Mouse (Mus musculus): ENCODE data around the gene Rnaseh2b. TPM values are rescaled to one million over a fixed set of nuclear protein-coding genes. Genes with fewer than 3 reads are reported as not detected.
A peak's percentile ranks its signal among the peaks of the same experiment; 100 is the strongest.

Rnaseh2b gene
- 70.7 and 72.6 TPM in 2 replicates for total RNA-seq (2017)

DNA sequence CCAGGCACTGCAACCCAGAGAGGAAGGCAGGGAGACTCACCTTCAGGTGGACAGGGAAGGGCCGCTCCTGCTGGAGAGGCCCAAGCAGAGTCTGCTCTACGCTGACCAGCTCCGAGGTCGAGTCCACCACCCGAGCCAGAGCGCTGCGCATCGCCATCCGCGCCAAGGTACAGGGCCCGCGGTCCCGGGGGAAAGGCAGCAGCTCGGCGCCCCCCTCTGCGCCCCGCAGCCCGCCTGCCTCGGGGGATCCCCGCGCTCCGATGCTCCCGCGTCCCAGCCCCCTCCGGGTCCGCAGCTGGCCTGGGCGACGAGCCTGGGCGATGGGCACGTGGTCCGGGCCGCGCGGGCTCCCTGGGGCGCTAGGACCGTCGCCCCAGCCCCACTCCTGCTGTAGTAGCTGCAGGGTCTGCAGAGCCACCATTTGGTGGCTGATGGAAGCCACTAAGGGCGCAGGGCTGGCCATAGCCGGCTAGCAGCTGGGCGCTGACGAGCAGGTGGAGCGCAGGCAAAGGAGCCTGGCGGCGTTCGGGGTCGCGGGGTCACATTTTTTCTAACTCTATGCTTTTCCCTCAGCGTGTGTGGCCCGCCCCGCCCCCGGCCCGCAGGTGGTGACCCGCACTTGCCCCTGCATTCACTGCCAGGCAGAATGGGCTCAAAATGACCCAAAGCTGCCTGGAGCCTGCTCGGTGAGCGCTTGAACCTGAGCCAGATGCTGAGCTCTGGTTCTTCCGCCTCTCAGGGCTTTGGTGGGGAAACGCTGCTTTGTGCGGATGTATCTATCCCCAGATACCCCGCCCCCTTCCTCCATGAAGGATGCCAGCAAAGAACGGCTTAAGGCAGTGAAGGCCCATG, at the start of gene Rnaseh2b, which contains the start of gene Dleu7:
TSS of gene Rnaseh2b (plus strand) at position 102 of the 852 bp plus-strand sequence.
TSS of gene Dleu7 (minus strand) at position 560 of the 852 bp plus-strand sequence.
- ATAC-seq (replicated peaks; ENCODE audit: low read depth, poor library complexity, severe bottlenecking), result peak; percentile 71

DNA sequence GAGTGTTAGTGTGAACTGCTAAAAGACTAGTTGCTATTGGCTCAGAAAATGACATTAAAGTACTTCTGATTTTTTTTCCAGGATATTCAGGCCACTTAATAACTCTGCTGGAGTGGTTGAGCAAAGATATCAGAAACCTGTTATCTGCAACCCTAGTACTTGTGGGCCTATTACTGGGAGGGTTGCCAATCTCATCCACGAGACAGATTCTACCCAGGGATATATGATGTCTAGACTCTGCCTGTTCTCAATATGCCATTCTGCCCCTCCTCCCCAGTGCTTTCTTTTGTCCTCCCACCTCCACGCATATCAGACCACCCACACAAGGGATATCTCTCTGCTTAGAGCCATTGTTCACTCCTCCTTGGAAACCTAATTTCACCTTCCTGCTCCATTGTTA, 48.9 kb upstream of the Rnaseh2b start:
- ATAC-seq (replicated peaks; ENCODE audit: low read depth, poor library complexity, severe bottlenecking), result no peak

DNA sequence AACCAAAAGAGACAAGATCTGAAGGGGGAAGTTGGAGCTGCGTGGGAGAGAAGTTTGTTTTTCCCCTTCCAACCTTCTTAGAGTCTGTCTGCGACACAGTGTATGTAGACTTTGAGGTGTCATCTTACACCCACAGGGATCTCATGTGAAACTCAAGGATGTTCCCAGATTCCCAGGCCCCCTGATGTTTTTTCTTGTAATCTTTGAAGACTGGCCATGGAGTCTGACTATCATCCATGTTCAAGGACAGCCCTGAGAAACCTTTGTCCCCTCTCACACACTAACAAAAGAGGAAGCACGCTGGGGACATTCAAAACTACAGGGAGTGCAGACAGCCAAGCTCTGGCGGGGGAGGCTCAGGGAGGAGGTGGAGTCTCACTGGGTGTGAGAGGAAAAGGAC, 46.8 kb upstream of the Rnaseh2b start:
- peak; percentile 89 for ATAC-seq (replicated peaks; ENCODE audit: low read depth, poor library complexity, severe bottlenecking)

DNA sequence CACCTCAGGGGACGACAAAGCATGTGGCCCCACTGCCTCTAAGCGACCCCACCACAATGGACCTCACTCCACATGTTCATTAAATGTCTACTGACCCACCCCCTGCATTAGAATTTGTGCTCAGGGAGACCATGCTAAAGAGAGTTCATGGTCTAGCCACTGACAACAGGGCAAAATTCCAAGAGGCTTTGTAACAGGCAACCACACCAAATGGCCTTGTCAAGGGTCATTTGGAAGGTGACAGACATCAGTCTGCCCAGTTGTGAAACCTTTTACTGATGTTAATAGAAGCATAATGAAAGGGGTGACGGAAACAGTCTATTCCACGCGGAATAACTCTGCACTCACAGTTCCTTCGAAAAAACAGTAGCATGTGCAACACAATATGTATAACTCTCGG, 44.0 kb upstream of the Rnaseh2b start:
- ATAC-seq (replicated peaks; ENCODE audit: low read depth, poor library complexity, severe bottlenecking), result no peak

DNA sequence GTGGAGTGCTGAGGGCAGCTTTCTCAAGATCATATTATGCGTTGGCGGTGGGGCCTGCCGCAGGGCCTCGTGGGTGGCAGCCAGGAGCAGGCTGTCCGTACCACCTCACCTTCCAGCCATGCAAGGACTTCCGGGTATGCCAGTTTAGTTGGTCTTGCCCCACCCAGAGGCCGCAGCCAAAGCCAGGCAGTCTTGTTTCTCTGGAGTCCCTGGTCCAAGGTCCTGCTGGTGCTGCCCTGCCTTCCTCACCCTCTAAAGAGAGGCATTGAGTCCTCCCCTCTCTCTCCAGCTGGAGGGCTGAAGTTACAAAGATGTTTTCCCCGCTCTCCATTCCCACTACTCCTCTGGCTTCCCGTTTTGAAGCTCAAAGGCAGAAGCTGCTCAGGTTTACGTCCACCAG, 43.6 kb upstream of the Rnaseh2b start:
- no peak for ATAC-seq (replicated peaks; ENCODE audit: low read depth, poor library complexity, severe bottlenecking)

DNA sequence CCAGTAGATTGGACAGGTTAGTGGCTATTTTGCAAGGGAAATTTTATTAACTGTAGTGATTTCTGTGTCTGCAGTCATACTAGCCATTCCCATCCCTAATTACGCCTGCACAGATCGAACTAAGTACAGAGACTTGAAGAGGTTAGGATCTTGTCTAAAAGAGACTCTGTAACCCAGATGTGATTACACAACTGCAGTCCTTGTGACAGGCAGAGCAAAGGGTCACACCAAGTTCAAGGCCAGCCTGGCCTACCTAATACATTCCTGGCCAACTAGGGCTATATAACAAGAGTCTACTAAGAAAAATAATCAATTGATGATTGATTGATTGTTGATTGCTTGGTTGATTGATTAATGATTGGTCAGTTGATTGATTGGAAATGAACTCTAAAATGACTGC, 43.1 kb upstream of the Rnaseh2b start:
- ATAC-seq (replicated peaks; ENCODE audit: low read depth, poor library complexity, severe bottlenecking), result no peak

DNA sequence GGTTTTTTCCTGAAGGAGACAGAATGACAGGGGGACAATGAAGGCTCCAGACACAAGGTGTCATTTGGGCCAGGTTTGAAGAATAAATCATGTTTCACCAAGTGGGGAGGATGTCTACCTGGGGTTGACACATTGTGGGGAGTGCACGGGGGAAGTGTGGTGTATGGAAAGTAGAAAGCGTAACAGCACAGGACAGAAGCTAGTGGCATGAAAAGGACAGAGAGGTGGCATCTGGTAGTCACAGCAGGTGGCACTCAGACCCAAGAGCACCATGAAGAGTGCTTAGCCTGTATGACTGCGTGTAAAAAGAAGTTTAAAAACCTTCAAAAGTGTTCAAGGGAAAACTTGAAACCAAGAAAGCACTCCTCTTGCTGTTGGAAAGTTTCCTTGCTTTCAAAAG, 42.3 kb upstream of the Rnaseh2b start:
- no peak for ATAC-seq (replicated peaks; ENCODE audit: low read depth, poor library complexity, severe bottlenecking)

DNA sequence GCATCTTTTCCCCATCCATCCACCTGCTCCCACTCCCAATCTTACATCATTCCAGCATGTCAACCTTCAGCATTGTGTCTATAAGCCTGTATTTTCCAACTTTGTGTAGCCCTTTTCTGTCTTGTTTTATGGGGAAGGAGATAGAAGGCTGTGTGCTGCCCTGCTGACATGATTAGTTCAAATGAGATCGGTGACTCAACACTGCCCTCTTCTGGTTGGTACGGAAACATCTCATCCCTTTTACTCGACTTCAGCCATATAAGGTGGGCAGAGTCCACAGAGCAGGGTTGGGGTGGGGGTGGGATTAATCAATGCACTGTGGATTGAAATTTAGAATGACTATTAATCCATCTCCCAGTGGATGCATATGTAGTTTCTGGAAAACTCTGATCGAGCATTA, 40.4 kb upstream of the Rnaseh2b start:
- peak; percentile 89 for ATAC-seq (replicated peaks; ENCODE audit: low read depth, poor library complexity, severe bottlenecking)

DNA sequence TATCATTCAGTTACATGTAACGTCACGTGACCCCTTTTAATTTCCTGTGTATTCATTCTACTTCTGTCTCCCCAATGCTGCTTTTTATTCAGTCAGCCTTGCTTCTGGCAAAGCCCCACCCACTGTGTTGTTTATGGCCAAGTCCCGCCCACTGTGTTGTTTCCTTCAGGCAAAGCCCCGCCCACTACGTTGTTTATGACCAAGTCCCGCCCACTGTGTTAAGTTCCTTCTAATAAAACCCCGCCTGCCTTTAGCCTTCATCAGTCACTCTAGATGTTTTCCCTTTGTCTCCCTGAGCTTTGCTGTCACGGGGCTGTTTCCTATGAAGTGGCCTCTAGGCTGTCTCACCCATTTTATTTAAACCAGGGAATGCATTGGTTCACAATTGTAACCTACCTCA, 38.0 kb upstream of the Rnaseh2b start:
- peak; percentile 60; the same call in 1 of the 2 replicates for ATAC-seq (replicated peaks; ENCODE audit: low read depth, poor library complexity, severe bottlenecking)

DNA sequence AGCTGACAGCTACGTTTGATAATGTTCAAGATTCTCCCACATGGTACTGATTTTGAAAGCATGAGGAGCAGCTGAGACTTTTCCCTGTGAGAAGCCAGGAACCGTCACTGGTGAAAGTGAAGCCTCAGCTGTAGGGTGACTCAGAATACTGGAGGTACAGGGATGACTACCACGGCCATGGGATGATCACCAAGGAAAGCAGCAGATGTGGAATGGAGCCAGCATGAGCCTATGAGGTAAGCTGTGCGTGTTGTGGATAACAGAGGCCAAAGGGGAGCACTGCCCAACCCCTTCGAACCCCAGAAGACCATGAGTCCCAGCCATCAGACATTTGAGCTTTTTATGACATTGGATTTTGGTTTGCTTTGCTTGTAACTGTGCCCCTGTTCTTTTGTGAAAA, 36.3 kb upstream of the Rnaseh2b start:
- no peak for ATAC-seq (replicated peaks; ENCODE audit: low read depth, poor library complexity, severe bottlenecking)

DNA sequence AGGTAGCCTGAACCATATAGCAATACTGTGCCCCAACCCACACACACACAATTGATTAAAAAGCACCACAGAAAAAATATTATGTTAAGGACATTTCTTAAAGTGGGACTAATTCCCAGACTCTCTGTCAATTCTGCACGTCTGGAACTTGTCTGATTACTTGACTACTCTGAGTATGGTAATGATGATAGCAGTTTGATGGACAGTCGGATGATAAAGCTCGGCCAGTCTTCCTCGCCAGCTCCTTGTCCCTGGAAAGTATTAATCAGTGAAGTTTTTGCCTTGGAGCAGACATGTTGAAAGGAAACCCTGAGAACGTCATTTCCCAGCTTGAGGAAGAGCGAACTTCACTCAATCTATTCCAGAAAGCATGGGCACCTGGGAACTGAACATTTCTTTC, 34.3 kb upstream of the Rnaseh2b start:
- ATAC-seq (replicated peaks; ENCODE audit: low read depth, poor library complexity, severe bottlenecking), result no peak

DNA sequence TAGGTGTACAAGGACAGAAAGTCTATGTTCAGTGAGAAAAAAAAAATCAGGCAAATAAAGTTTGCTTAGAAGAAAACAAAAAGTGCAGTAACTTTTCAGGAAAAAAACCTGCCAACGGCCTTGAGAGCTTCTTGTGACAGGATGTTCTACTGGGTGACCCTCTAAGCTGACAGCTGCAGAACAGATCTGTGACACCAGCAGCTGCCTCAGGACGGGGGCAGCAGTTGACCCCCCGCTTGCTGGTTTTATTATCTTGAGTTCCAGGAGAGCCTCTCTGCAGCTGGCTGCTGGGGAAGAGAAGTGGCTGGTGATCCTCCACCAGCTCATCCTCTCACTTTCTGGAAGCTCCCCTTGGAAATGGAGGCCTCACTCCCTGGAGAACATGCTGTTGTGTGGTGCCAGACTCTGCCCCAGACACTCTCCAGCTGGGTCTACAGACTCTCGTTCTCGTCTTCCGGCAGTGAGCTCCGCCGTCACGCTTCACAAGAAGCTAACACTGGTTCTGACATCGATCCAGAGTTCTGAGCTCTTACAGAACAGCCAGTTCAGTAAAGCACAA, 33.3 kb upstream of the Rnaseh2b start:
- no peak for ATAC-seq (replicated peaks; ENCODE audit: low read depth, poor library complexity, severe bottlenecking)

DNA sequence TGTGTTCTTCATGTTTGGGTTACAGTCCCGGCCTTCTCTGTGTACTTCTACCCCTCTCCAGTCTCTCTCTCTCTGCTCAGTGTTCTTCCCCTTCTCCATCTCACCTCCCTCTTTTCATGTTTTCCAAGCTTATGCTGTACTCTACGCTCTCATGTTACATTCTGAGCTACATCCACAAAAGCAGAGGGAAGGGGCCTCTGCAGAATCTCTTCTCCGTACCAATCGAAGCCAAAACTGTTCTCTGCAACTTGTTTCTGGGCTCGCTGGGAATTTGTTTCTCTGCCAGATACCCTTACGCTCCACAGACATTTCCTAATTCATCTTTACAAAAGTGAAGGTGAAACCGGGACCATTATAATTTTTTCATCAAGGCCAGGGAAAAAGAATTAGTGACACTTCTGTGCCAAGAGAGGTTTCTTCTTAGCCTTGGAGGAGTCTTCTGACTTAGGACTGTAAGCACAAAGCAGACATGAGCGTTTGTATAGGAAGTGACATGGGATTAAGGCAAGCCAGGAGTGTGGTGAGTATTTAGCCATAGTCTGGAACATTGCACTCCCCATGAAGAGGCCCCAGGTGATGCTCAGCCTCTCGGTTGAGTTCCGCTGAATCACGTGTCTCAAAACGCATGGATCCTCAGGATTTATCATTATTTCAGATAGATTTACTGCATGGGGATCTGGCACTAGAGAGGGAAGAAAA, 21.5 kb upstream of the Rnaseh2b start:
- no peak for ATAC-seq (replicated peaks; ENCODE audit: low read depth, poor library complexity, severe bottlenecking)

DNA sequence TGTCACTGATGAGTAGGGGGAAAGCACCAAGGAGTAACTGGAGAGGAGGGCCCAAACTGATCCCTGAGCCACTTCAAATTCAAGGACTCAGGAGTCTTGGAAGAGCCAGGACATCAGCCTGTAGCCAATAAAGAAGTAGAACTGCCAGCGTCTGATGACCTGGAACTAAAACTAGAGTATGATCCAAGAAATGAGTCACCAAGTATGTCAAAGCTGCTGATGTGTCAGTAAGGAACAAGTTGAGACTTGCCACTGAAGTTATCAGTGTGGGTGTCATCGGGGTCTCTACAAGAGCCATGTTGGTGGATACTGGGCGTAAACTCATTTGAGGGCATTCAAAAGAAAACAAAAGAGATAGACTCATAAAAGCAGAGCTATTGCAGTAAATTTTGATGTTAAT, 18.8 kb upstream of the Rnaseh2b start:
- no peak for ATAC-seq (replicated peaks; ENCODE audit: low read depth, poor library complexity, severe bottlenecking)

DNA sequence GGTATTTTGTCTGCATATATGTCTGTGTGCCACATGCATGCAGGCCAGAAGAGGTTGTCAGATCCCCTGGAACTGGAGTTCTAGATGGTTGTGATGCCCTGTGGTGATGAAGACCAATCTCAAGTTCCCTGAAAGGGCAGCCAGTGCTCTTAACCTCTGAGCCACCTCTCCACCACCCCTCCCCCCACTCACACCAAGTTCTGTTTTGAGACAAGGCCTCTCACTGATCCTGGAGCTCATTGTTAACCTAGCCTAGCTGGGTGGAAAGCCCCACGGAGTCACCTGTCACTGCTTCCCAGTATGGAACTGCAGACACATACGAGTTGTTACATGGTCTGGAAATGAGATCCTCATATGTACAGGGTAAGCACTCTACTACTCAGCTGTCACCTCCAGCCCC, 9.4 kb upstream of the Rnaseh2b start:
- no peak for ATAC-seq (replicated peaks; ENCODE audit: low read depth, poor library complexity, severe bottlenecking)

DNA sequence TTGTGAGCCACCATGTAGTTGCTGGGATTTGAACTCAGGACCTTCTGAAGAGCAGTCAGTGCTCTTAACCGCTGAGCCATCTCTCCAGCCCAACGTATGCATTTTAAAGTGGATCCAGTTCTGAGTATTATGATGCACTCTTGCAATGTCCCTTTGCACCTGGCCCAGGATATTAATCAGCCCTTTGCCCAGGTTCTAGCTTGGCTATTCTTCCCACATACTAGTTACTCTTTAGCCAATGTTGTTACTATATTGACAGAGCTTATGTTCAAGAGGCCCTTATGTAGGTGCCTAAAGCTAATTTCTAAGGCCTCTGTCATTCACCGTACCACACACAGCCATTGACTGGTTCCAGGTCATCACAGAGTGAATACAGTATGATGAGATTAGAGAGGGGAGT, 3.7 kb upstream of the Rnaseh2b start:
- no peak for ATAC-seq (replicated peaks; ENCODE audit: low read depth, poor library complexity, severe bottlenecking)

DNA sequence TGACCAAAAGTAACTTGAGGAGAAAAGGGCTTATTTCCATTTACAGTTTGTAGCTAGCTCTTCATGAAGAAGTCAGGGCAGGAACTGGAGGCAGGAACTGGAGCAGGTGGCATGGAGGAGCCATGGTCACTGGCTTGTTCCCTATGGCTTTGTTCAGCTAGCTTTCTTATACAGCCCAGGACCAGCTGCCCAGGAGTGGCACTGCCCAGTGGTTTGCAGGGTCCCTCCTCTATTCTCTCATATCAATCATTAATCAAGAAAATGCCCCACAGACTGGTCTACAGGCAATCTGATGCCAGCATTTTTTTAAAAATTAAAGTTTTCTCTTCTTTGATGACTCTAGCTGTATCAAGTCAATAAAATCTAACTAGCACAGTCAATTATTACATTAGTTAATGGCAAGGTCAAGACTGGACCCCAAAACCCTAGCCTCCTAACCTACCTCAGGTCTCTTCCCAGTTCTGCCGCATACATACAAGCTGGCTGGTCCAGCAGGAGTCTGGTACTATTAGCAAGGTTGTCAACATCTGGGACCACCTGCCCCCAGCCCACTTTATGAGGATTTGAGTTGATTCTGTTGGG, 892 bp upstream of the Rnaseh2b start:
- no peak for ATAC-seq (replicated peaks; ENCODE audit: low read depth, poor library complexity, severe bottlenecking)

DNA sequence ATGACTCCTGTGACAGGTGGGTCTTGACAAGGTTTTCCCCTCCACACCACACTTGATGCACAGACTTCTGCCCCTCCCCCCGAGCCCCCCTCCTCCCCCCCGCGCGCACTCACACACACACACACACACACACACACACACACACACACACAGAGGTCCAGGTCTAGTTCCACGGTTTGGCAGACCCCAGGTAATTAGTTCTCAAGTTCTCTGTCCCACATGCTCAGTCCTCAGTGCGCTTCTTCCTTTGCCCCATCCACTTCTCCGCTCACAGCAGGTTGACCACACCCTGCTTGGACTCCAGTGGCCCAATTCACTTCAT, 262 bp upstream of the Rnaseh2b start:
- no peak for ATAC-seq (replicated peaks; ENCODE audit: low read depth, poor library complexity, severe bottlenecking)

DNA sequence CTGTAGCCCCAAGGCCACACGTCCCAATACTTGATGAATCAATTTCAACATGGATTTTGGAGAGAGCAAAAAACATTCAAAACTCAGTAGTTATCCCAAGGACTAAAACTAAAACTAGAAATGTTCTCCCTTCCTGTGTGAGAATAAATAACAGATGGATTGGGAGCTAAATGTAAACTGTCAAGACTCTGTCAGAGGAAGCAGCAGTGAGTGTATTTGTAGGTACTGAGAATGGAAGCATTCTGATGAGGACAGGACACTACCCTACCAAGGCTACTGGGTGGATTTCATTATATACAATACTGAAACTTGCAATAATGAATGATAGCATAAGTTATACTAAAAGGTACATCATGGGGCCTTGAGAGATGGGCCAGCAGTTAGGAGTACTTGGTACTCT, 6.4 kb downstream of the Rnaseh2b start:
- ATAC-seq (replicated peaks; ENCODE audit: low read depth, poor library complexity, severe bottlenecking), result no peak

DNA sequence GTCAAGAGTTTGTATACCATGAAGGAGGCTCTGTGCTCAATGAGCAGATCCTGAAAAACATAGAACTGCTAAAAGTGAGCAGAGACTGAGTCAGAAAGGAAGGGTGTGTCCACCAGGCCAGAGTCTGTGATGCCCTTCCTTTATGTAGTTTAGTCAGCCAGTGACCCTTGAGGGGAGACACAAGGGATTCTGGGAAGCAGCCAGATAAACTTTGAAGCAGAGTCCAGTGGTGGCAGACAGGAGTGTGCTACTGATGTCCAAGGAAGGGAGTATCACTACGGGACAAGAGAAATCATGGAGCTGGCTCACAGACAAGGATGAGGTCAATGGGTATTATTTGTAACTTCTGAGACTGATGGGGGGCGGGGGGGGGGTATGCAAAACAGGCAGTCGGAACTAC, 7.6 kb downstream of the Rnaseh2b start:
- ATAC-seq (replicated peaks; ENCODE audit: low read depth, poor library complexity, severe bottlenecking), result no peak

DNA sequence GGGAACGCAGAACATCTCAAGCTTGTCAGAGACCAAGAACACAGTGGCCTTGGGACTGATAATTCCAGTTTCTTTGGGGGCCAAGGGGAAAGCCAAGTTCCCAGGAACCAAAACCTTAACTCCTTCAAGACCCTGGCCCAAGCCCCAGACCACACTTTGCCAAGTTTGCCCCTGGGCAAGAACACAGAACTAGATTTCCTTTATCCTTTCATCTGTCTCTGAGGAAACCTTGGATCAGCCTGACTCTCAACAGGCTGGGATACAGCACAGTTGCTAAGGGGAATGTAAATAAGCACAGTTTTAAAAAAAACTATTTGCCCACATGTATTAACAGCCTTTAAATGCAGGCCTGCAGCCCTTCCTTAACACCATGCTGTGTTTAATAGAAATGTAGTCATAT, 15.2 kb downstream of the Rnaseh2b start:
- ATAC-seq (replicated peaks; ENCODE audit: low read depth, poor library complexity, severe bottlenecking), result no peak

Data from common myeloid progenitor, adult 5-6 weeks (primary cell).